In genomic region chr11:55033040-55033660, GRCm38 (mm10) we compare ENCODE assay signal across 8 mouse cellular contexts. TPM values are rescaled to one million over a fixed set of nuclear protein-coding genes. Genes with fewer than 3 reads are reported as not detected.
DNase-seq lines count a peak whose midpoint lies in the region; ATAC-seq and TF ChIP-seq lines count a peak whose summit lies in the region.

Anxa6 (minus strand) TSS chr11:55033445.

- peak; percentile 95 for ATAC-seq in heart, embryonic 15.5 days (replicated peaks; ENCODE audit: insufficient number of reproducible peaks, insufficient read depth, low FRiP score, low read depth)
- peak; percentile 94 for ATAC-seq in neural tube, embryonic 14.5 days (ENCODE audit: low read depth)

- under 1% methylated on average over 41 of the region's 41 CpGs for WGBS in forebrain, embryonic 10.5 days
- WGBS in heart, embryonic 15.5 days = under 1% methylated on average over 40 of the region's 41 CpGs
- under 1% methylated on average over 41 of the region's 41 CpGs for WGBS in neural tube, embryonic 14.5 days

- H3K27ac ChIP-seq in forebrain, embryonic 10.5 days = peak within 1 kb of the TSS; percentile 78
- peak within 1 kb of the TSS; percentile 88 for H3K27ac ChIP-seq in heart, embryonic 15.5 days
- H3K27ac ChIP-seq in neural tube, embryonic 14.5 days (ENCODE audit: low read depth, low read length) = no peak within 1 kb of the TSS; the same call in 1 of the 2 replicates
- no peak within 1 kb of the TSS for H3K27ac ChIP-seq in testis, adult 2 months (ENCODE audit: control insufficient read depth, insufficient read depth, low read depth, low read length)

- TF ChIP-seq POLR2A in testis, adult 2 months (IDR thresholded peaks at IDR 0.05; ENCODE audit: control insufficient read depth, low read depth, low read length) = peak; percentile 54; the same call in 1 of the 2 replicates

- peaks cover 70% of the 10 kb centered on the region for H3K4me1 ChIP-seq in E14TG2a.4 (replicated peaks; ENCODE audit: low read depth, low read length)
- peaks cover 35% of the 10 kb centered on the region for H3K4me1 ChIP-seq in forebrain, embryonic 10.5 days
- peaks cover 40% of the 10 kb centered on the region for H3K4me1 ChIP-seq in heart, embryonic 15.5 days (replicated peaks)
- 0 out of 2 replicates have a peak, but pooled peaks cover 6% of the 10 kb centered on the region for H3K4me1 ChIP-seq in neural tube, embryonic 14.5 days (ENCODE audit: control insufficient read depth, insufficient read depth, low read length)
- H3K4me1 ChIP-seq in testis, adult 2 months (ENCODE audit: control insufficient read depth, insufficient read depth, low read length) = peaks cover 12% of the 10 kb centered on the region

- no peaks in the 10 kb centered on the region for H3K9me3 ChIP-seq in E14TG2a.4 (ENCODE audit: low read length)
- no peaks in the 10 kb centered on the region for H3K9me3 ChIP-seq in forebrain, embryonic 10.5 days
- no peaks in the 10 kb centered on the region for H3K9me3 ChIP-seq in heart, embryonic 15.5 days (replicated peaks)
- H3K9me3 ChIP-seq in neural tube, embryonic 14.5 days (ENCODE audit: control insufficient read depth, low read length) = no peaks in the 10 kb centered on the region

- no peaks in the 10 kb centered on the region; the same call in 1 of the 2 replicates for H3K36me3 ChIP-seq in E14TG2a.4 (ENCODE audit: insufficient read depth, low read length)
- H3K36me3 ChIP-seq in forebrain, embryonic 10.5 days (replicated peaks) = no peaks in the 10 kb centered on the region
- no peaks in the 10 kb centered on the region for H3K36me3 ChIP-seq in heart, embryonic 15.5 days
- no peaks in the 10 kb centered on the region for H3K36me3 ChIP-seq in neural tube, embryonic 14.5 days (ENCODE audit: control insufficient read depth, insufficient read depth, low read length)
- H3K36me3 ChIP-seq in testis, adult 2 months (ENCODE audit: control insufficient read depth, insufficient read depth, low read length) = no peaks in the 10 kb centered on the region

- H3K4me2 ChIP-seq in heart, embryonic 15.5 days = peak within 1 kb of the TSS; percentile 78
- peak within 1 kb of the TSS; percentile 96 for H3K4me2 ChIP-seq in neural tube, embryonic 14.5 days (ENCODE audit: low read depth, low read length)

- no peaks in the 10 kb centered on the region for H3K27me3 ChIP-seq in E14TG2a.4 (ENCODE audit: insufficient read depth, low read length)
- H3K27me3 ChIP-seq in forebrain, embryonic 10.5 days (ENCODE audit: poor library complexity, severe bottlenecking) = peaks cover 53% of the 10 kb centered on the region
- H3K27me3 ChIP-seq in heart, embryonic 15.5 days = no peaks in the 10 kb centered on the region
- no peaks in the 10 kb centered on the region; the same call in none of the 2 replicates for H3K27me3 ChIP-seq in neural tube, embryonic 14.5 days (ENCODE audit: control insufficient read depth, insufficient read depth, low read length)
- H3K27me3 ChIP-seq in testis, adult 2 months (ENCODE audit: control insufficient read depth, insufficient read depth, low read length) = no peaks in the 10 kb centered on the region

- peak within 1 kb of the TSS; percentile 88 for H3K4me3 ChIP-seq in E14TG2a.4 (replicated peaks; ENCODE audit: low read length)
- peak within 1 kb of the TSS; percentile 70 for H3K4me3 ChIP-seq in forebrain, embryonic 10.5 days
- H3K4me3 ChIP-seq in heart, embryonic 15.5 days = peak within 1 kb of the TSS; percentile 72
- peak within 1 kb of the TSS; percentile 54 for H3K4me3 ChIP-seq in neural tube, embryonic 14.5 days (ENCODE audit: low read depth, low read length)
- H3K4me3 ChIP-seq in testis, adult 2 months (ENCODE audit: control insufficient read depth, low read depth, low read length) = peak within 1 kb of the TSS; percentile 63

- peak within 1 kb of the TSS; percentile 85 for H3K9ac ChIP-seq in heart, embryonic 15.5 days
- H3K9ac ChIP-seq in neural tube, embryonic 14.5 days (replicated peaks; ENCODE audit: low read depth, low read length) = peak within 1 kb of the TSS; percentile 60

- no peak for TF ChIP-seq CTCF in E14TG2a.4 (conservative IDR thresholded peaks at IDR 0.05; ENCODE audit: low read length)
- TF ChIP-seq CTCF in testis, adult 2 months (IDR thresholded peaks at IDR 0.05; ENCODE audit: control insufficient read depth, insufficient read depth, insufficient replicate concordance, low read depth, low read length) = no peak

- DNase-seq in c-Kit-positive CD71-negative TER-119-negative erythroid progenitor cells, embryonic 14.5 days (ENCODE audit: low read depth) = peak; percentile 64
- peak; percentile 75 for DNase-seq in forebrain, embryonic 10.5 days (ENCODE audit: extremely low spot score, low spot score)
- DNase-seq in kidney, postnatal 25 days = peak; percentile 85 to 94
- DNase-seq in lung, adult 18-20 months = peak; percentile 87 to 88

RNA-seq across cellular contexts. Expression of gene Anxa6, which starts in this region (rescaled TPM):
- polyA plus RNA-seq in forebrain, embryonic 10.5 days (2016; fragmentation: Nextera tagmentation; extraction: Ambion mirVana) = 35.4 and 38.9 TPM in 2 replicates
- polyA plus RNA-seq in heart, embryonic 15.5 days (2015; fragmentation: Nextera tagmentation; extraction: Ambion mirVana) = 315 and 367 TPM in 2 replicates
- polyA plus RNA-seq in neural tube, embryonic 14.5 days (2014; fragmentation: Nextera tagmentation; extraction: Ambion mirVana) = 42.3 and 106 TPM in 2 replicates
- polyA plus RNA-seq in testis, adult 2 months (2012; rRNA removed) = 4.9 and 7.5 TPM in 2 replicates

Comparison
In these comparisons a context has a peak if more than half of its experiments do, and no peak if none do; other contexts are left out.
1. H3K27ac ChIP-seq: peak in forebrain, embryonic 10.5 days (single experiment) and heart, embryonic 15.5 days (single experiment); none in neural tube, embryonic 14.5 days (single experiment) and testis, adult 2 months (single experiment).
2. Peak in every context shown above with its lines, with median percentiles within 50 percentile points of each other: H3K4me3 ChIP-seq and DNase-seq.